Mouse (Mus musculus) megakaryocyte, embryonic 14.5 days (primary cell): Measurements from ENCODE around the gene Capn3.

ENCODE experiments used
- FLI1 ChIP-seq: IDR thresholded peaks from 2 replicates; pipeline ENCODE4 v1.6.1; 2012; ENCODE audit warnings: low read length, inconsistent platforms, mixed read lengths
- GATA1 ChIP-seq: IDR thresholded peaks from 3 replicates; pipeline ENCODE4 v1.6.1; 2012; ENCODE audit warnings: mixed read lengths, low read length, inconsistent platforms, borderline replicate concordance

DNA sequence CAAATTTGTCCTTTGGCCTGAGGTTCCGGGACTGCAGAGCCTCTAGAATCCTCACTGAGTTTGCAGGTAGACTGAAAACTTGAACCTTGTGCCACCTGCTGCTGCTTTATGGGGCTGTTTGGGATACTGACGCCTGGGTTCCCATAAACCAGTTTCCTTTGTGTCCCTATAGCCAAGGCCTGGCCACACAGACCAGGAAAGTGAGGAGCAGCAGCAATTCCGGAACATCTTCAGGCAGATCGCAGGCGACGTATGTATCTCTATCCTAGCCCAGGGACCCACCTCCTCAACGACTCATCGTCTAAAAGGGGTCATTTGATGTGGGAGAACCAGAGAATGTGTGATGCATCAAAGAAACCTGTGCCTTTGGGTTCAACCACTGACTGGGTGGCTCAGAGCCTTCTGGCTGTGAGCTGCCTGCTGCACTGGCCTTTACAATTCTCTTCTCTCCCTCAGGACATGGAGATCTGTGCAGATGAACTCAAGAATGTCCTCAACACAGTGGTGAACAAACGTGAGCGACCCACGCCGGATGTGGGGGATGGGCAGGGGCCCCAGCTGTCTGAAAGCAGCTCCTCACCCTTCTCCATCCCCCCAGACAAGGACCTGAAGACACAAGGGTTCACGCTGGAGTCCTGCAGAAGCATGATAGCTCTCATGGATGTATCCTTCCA, 46.2 kb downstream of the Capn3 start:
- TF ChIP-seq FLI1 (no peak), GATA1 (no peak)
